Mouse (Mus musculus) spleen, adult 2 months (tissue): ENCODE measurements around the gene Slc41a3.

Source experiments
- CTCF ChIP-seq: fragments of 200-500 bp; IDR thresholded peaks from 2 replicates; pipeline ENCODE4 v1.5.1; 2011; ENCODE audit warnings: mild to moderate bottlenecking, inconsistent platforms; ENCODE audit not compliant: insufficient read depth, insufficient read length, insufficient replicate concordance; ENCODE audit errors: extremely low read depth
- POLR2A ChIP-seq: fragments of 200-500 bp; IDR thresholded peaks from 2 replicates; pipeline ENCODE4 v1.6.1; 2011; ENCODE audit warnings: low read depth, low read length, inconsistent platforms

DNA sequence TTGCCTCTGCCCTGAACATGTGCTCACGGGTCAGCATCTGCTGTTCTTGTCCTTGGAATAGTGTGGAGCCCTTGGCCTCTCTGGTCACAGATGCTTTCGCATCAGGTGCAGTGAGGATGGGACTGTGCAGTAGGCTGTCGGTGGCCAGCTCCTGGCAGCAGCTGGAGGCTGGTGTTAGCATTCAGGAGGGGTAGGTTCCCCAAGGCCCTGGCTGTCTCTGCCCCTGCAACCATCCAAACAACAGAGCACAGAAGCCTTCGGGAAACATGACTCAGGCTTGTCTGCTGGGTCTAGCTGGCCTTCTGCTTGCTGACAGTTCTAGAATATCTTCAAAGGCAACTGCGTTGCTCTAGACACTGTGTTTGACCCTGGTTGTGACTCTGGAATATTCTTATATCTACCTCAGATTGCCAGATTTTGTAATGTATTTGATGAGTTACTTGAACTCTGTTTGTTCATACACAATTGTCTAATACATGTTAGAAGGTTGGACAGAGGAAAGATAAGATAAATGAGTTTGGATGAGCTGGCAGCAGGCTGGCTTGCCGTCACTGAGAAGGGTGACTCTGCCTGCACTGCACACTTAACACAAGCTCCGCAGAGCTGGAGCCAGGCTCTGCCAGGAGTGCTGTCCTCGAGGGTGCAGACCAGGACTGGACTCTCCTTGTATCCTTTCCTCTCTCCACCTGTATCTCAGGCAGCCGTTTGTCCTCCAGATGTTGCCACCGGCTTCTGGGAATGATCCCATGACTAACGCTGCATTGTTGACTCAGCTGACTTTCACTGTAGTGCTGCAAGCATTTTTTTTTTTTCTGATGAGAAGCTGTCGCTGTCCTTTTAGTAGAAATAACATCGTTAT, 38.9 kb upstream of the Slc41a3 start:
- TF ChIP-seq CTCF (no peak), POLR2A (no peak)
